Mouse (Mus musculus) spleen, postnatal 4 days (tissue): ENCODE measurements around the gene Hlcs.

Source experiments
- DNase-seq, 2 experiments: peaks; one replicate each; pipeline ENCODE4 v3.0.0; 2022; ENCODE audit warnings: low spot score in 2 of 2

Hlcs gene

DNA sequence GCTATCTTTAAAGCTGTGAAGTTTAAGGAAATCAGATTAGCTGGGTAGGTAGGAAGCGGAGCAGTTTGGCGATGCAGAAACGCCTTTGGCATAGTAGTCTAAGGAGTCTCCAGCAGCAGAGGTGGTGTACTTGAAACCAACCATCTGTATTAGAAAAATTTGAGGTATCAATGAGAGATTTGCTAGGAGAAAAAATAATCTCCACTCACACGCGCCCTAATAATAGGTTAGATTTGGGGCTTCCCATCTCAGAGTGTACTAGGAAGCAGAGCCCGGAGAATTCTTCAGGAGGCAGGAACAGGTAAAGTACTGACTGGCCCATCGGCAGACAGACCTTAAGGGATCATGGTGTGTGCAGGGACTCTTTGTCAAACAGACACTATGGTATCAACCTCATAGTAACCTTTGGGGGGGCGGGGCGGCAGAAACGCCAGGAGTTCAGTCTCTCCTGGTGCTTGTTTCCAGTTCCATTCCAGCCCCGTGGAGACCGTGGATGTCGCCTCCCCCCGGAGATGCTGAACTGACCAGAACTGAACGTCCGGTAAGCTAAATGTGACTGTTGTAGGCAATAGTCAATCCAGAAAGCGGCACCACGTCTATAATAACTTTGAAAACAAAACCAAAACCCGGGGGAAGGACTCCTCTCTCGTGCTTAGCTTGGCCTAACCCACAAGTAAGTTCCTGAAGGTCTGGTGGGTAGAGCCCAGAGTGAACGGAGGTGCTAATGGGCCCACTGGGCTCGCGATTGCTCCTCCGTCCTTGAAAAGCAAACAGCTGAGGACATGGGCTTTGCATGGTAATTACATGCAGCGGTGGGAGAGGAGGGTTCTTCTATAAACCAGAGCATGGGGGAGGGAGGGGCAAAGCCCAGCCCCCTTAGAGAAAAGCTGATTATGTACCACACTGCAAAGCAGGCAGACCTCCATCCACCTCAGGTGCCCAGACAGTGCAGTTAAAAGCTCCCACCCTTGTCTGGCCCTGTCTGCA lies 15.8 kb upstream of the Hlcs start:
- no peak for DNase-seq

DNA sequence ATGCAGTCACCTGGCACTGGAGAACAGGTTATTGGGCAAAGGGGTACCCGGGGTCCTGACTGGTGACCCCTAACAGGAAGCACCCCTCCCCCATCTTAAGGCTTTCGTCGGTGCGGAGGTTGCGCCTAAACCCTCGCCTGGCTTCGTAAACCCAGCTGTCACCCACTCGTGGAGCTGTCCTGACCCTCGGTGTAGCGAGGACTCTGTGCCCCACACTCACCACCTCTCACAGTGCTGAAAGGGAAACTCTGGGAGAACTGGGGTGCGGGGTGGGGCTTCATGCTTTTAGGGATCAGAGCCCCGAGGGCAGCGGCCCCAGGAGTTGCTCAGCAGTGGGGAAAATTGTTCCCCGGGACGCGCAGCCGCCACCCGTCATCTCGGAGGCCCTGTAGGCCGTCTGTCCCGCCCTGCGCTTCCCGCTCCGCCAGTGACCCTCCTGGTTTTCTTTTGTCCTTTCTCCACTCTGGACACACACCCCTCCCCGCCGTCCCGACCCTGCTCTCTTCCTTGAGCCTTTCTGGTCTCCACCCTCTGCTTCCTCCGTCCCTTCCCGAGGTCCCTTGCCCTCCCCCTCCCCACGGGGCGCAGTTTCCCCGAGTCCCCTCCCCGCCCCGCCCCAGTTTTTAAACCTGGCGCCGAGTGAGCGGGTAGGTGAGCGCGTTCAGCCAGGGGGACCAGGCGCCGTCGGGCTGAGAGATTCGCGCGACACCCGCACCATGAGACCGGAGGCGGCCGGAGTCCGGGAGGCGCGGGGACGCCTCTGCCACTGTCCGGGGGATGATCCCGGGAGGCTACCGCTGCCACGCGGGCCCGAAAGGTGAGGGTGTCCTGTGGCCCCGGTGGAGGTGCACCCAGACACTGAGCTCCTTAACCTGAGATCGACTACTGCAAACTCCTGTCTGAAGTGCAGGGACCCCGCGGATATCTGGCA lies 14.7 kb upstream of the Hlcs start, which contains the start of gene Ripply3:
Ripply3 (plus strand) TSS at position 640 of the 931 bp plus-strand sequence.
- peak; percentile 21 to 72 for DNase-seq

DNA sequence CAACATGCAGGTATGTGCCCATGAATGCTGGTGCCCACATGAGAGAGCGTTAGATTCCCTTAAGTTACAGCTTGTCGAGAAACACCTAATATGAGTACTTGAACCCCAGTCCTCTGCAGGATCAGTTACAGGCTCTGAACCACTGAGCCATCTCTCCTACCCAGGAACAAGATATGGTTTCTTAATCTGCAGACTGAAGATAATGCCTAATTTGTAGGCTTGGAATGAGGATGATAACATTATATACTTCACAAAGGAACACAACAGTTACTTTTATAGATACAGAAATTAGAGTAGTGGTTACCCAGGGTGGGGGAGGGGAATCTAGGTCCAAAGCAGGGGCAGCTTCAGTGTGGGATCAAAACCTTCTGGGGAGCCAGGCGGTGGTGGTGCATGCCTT lies 12.6 kb upstream of the Hlcs start:
- DNase-seq: no peak

DNA sequence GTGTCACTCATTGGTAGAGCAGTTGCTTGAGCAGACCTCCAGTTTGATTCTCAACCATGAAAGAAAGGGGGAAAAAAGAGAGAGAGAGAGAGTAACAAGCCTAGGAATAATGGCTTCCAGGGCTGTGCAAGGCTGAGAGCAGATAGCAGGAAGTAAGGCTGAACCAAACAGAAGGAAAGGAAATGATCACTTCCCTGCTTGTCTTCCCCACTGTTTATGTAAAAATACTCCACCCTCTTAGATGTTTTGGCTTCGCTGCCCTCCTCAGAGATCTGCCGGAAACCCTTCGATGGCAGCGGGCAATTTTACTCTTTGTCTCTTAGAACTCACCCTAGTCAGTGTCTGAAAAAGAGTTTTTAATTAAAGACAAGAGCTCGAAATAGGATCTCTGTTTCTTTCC lies 10.3 kb upstream of the Hlcs start:
- DNase-seq: no peak

DNA sequence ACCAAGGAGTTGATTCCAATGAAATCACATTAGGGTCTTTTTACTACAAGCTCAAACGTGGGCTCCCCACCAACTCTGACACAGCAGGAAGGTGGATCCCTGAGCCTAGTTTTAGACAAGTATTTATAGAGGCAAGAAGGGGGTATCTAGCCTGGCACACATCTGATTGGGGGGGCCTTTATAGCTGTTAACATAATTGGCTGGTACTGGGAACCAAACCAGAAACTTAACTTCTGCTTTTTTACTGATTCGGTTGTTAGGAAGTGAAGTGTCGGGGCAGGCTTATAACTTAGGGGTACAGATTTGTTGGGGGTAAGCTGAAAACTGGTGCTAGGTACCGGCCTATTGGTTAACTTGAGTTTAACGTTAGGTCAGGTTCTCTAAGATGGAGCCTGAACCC lies 6.9 kb upstream of the Hlcs start:
- no peak for DNase-seq

DNA sequence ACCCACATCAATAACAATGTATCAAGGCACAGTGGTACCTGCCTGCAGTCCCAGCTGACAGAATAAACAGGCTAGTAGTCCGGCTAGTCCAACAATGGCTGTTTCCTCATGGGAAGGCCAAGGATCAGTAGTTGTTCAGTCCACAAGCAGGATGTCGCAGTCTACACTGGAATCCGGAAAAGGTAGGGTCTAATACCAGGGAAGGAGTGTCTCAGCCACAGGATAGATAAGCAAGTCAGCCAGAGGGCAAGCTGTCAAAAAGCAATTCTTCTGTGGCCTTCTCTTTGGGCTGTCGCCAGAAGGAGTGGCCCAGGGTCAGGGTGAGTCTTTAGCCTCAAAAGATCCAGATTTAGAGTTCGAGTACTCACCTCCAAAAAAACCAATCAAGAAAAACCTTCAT lies 4.4 kb upstream of the Hlcs start:
- DNase-seq: no peak

DNA sequence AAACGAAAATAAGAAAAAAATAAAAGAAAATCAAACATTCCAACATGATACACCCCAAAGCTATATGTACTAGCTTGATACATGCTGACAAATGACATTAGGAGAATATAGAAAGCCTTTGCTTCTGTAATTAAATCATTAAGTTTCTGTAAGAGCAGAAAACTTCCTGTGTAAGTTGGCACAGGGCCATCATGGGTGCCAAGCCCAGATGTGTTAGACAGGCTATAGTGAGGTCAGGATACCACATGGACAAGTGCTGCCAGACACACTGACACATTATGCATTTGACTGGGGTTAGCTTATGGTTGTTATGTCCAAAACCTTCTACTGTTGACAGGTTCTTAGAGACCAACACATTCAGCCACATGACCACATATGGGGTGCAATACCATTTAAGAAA lies 1.8 kb upstream of the Hlcs start:
- no peak for DNase-seq

DNA sequence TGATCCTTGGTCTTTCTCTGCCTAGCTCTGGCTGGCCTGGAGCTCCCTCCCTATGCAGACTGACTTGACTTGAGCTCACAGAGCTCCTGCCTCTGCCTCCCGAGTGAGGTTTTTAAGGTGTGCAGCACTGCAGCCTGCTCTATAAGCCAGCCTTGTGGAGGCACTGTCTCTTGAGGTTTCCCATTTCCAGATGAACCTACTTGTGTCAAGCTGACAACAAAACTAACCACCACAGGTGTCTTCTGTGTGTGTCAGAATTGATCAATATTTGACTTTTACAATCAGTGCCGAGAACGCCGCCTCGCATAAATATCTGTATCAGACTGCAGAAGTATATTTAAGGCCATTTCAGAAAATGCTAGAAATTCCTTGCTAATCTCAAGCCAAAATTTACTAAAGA lies 1.3 kb upstream of the Hlcs start:
- DNase-seq: no peak

DNA sequence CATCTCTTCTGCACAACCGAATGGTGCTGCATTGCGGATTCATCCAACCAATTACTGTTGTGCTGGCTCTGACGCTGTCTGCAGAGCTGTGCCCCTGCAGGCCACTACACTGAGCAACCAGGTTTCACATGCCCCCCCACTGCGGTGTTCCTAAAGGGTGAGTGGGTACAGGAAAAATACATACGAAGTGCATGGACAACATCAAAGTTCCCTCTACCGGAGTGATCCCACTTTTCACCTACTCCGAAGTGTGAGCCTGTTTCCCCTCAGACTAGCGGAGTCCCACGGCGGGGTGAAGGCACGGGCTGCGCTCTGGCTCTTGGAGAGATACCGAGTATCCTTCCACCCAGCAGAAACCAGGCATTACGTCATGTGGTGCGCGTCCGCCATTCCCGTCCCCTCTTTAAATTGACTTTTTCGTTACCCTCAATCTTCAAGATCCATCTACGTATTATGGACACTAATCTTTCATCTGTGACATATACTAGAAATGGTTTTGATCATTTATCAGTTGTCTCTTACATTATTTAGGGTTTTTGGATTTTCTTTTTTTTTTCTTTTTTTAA lies 625 bp downstream of the Hlcs start:
- peak; percentile 67 to 80 for DNase-seq

DNA sequence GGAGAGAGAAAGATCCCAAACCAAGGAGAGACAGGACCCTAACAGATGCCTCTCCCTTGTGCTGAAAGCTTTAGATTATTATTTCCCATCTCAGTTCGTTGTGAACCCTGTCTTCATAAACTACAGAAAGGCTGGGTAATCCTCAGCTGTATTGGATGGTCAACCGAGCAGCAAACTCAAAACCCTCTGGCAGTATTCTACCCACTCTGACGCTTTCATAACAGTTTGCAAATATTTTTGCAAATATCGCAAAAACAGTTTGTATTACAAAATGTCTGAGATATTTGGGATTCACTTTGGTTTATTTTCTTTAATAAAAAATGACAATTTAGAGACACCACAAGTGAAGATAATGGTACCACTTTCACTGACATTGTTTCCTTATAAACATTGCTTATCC lies 1.4 kb downstream of the Hlcs start:
- DNase-seq: no peak

DNA sequence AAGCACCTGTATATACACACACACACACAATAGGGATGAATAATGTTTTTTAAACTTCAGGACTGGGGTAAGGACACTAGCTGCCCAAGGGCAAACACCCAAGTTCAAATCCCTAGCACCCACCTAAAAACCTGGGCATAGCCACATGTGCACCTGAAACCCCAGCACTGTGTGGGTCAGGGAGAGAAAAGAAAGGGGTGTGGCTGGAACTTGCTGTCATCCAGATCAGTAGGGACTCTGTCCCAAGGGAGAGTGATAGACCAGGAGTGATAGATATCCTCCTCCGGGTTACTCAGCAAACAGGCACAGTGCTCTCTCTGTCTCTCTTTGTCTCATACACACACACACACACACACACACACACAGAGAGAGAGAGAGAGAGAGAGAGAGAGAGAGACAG lies 2.0 kb downstream of the Hlcs start:
- DNase-seq: no peak

DNA sequence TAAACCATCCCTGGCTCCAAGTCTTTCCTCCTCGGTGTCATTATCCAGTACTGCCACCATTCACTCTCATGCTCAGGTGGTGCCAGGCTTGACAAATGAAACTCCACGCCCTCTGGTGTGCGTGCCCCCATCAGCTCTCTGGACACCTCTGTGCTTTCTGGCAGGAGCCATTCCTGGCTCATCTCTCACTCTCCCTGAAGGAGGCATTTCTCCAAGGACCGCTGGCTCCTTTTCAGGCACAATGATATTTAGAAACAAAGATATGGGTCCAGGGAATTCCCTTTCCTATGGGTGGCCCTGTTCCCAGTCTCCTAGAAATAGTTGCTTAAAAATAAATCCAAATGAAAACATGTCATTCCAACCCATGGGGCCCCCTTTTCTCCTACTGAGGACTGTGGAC lies 4.3 kb downstream of the Hlcs start:
- DNase-seq: no peak

DNA sequence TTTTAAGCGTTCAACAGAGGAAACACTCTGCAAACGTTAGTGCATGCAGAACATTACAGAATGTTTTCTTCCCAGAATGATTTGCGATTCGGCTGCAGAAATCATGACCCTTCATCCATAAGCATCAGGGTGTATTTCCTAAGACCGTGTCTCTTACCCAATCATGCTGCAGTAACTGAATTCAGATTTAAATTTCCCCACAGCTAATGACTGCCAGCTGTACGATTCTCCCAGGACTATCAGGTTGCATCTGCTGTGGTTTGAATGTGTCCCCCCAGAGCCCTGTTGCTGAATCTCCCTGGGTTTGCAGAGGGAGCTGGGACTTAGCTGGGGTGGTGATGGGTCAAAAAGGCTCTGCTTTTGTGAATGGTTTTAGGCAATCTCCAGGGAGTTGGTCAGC lies 5.4 kb downstream of the Hlcs start:
- no peak for DNase-seq

DNA sequence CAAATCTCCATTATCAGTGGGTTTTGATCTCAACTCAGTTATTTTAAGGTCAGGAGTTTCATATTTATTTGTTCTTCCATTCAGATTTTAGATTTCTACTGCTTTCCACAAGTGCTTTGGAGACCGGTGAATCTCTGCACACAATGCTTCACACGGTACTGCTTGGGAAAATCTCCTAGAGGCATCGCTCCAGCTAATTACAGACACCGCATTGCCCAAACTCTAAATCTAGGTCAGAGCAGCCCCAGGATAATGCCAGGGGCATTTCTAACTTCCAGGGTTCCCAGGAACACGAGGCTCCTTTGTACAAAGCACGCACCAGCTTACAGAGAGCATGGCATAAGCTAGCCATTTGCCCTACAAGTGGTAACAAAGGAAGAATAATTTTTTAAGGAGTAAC lies 5.8 kb downstream of the Hlcs start:
- no peak for DNase-seq

DNA sequence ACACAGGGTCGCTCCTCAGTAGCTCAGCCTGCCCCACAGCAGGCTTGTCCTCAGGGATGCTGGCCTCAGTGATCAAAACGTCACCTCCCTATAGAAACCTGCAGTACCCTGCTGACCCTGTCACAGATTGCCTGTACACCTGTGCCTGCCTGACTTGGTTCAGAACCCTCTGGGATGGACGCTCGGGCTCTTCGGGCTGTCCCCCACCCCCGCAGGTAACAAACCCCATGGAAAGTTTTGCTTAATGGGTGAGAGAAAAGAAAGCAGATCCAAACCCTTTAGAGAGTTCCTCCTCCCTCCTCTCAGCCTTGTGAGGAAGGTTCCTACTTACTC lies 10.2 kb downstream of the Hlcs start:
- DNase-seq: no peak

DNA sequence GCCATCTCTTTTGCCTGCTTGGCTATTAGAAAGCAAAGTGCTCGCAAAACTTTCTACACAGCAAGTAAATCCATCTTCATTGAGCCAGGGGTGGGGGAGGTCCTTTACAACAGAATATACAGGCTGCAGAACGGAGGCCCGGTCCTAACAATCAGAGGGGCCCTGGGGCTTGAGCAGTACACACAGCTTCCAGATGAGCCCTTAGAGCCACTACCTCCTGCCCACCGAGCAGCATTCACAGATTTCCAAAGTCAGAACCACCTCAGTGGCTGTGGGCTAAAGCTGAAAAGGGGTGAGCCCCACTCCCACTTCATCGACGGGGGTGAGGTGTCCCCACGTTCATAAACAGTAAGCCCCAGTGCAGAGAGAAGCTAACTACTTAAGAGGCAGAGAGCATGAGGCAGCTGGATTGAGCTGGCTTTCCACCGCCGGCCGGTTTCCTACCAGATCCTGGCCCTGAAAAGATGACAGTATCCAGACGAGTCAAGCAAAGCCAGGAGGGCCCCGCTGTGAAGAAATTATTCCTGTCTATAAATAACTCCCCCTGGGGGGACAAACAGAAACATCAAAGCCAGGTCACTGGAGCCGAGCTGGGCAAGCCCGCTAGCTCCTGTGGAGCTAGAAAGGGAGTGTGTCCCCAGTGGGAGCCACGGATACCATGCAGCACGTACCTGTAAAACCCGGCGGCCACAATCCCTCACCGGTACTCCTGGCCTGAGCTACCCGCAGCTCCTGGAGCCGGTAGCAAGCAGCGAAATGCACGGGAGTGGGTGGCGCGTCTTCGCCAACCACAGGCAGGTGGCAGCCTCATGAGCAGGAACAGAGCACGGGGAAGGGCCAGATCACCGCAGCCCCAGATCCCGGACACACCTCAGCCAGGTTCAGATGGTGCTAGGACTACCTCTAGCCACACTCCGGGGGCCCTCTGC lies 10.8 kb downstream of the Hlcs start:
- no peak for DNase-seq

DNA sequence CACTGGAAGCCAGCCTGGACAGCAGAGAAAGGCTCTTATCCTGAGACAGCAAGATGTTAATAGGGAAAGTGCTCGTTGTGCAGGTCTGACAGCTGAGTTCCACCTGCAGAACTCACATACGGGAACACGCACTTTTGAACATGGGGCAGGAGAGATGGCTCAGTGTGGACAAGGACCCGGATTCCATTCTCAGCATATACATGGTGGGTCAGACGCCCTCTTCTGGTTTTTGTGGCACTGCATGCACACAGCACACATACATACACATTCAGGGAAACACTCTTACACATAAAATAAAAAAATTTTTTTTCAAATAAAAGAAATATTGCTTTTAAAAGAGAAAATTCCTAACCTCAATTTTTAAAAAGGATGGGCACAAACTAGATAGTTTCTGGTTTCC lies 11.7 kb downstream of the Hlcs start:
- no peak for DNase-seq

DNA sequence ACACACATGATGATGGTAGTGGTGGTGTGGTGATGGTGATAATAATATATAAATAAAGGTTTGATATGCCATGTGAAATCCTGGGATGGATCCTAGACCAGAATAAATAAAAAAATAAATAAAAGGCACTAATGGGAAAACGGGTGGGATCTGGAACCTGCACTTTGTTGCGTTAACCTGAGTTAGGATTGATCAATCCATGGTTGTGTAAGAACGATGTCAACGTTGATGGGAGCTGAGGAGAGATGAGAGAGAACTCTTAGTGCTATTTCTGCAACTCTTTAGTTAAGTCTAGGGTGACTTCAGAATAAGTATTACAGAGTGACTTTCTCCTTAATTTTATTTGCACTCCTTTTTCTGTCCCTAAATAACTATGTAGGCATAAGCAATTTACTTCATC lies 12.2 kb downstream of the Hlcs start:
- no peak for DNase-seq

DNA sequence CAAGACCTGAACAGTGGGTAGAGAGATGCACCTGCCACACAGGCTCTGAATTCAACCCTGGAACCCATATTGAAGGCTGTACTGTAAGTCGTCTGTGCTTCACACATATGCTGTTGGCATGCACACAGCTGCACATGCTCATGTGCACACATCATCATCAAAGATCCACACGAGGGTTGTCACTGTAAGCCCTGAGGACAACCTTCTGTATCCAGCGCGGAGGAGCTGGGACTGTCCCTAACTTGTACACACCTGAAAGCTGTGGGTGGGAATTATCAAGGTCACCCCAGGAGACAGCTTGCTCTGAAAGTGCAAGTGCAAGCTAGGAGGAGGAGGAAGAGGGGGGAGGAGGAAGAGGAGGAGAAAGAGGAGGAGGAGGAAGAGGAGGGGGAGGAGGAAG lies 14.2 kb downstream of the Hlcs start:
- DNase-seq: no peak

DNA sequence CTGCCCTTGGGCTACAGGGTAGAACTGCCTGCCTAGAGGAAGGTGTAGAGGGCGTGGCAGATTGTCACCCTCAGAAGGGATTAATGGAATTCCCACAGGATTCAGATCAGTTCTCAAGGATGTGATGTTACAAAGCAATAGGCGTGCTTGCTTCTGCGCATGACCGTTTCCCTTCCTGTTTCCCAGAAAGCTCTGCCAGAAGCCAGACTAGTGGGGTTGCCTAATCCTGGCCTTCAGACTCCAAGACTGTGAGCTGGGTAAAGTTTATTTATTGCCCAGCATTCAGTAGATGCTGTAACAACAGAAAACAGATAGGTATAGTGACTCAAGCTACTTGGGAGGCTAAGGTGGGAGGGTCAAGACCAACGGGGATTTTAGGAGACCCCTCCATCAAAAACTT lies 15.3 kb downstream of the Hlcs start:
- no peak for DNase-seq

DNA sequence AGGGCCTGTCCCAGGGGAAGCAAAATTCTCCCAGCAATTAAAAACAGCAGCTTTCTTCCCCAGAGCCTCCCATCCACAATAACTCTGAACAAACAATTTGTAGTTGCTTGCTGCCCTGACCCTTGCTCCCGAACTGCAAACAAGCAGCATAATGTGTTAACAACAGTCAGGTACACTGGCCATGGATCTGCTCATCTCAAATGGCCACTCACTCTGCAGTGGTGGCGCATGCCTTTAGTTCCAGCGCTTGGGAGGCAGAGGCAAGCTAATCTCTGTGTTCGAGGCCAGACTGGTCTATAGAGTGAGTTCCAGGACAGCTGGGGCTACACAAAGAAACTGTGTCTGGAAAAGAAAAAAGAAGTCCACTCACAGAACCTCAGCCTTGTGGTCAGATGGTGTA lies 22.2 kb downstream of the Hlcs start:
- no peak for DNase-seq
